Mouse (Mus musculus): ENCODE results near the gene Dchs2. TPM values are rescaled to one million over a fixed set of nuclear protein-coding genes. Genes with fewer than 3 reads are reported as not detected.

Dchs2 gene
- polyA plus RNA-seq (2014; fragmentation: Illumina TruSeq; extraction: RNeasy Lipid Tissue Mini Kit (QIAGEN cat#74804); ENCODE audit: low read depth, low replicate concordance) = not detected

GRCm38 (mm10) chr3:83127726-83128448, at the start of gene Dchs2:
Dchs2 (plus strand) TSS chr3:83127948.

Other genes starting within 250 kb of the Dchs2 start
- gene Lrat, start 224.0 kb upstream of the Dchs2 start, polyA plus RNA-seq (2014; fragmentation: Illumina TruSeq; extraction: RNeasy Lipid Tissue Mini Kit (QIAGEN cat#74804); ENCODE audit: low read depth, low replicate concordance) = 5.8 TPM
- gene Fgg, start 120.2 kb upstream of the Dchs2 start, polyA plus RNA-seq (2014; fragmentation: Illumina TruSeq; extraction: RNeasy Lipid Tissue Mini Kit (QIAGEN cat#74804); ENCODE audit: low read depth, low replicate concordance) = 1.0 TPM
- gene Fga, start 101.9 kb upstream of the Dchs2 start, polyA plus RNA-seq (2014; fragmentation: Illumina TruSeq; extraction: RNeasy Lipid Tissue Mini Kit (QIAGEN cat#74804); ENCODE audit: low read depth, low replicate concordance) = 0.15 TPM
- gene Fgb, start 78.1 kb upstream of the Dchs2 start, polyA plus RNA-seq (2014; fragmentation: Illumina TruSeq; extraction: RNeasy Lipid Tissue Mini Kit (QIAGEN cat#74804); ENCODE audit: low read depth, low replicate concordance) = 0.41 TPM
- 30.6 TPM for gene Plrg1, start 72.4 kb upstream of the Dchs2 start, polyA plus RNA-seq (2014; fragmentation: Illumina TruSeq; extraction: RNeasy Lipid Tissue Mini Kit (QIAGEN cat#74804); ENCODE audit: low read depth, low replicate concordance)